Mouse (Mus musculus): Measurements from ENCODE around the gene Rabgap1l. TPM values are rescaled to one million over a fixed set of nuclear protein-coding genes. Genes with fewer than 3 reads are reported as not detected.
A peak's percentile ranks its signal among the peaks of the same experiment; 100 is the strongest.

Gene Rabgap1l
- polyA plus RNA-seq, 1 experiment from 2014 or later, result 17.4 TPM

- H3K9ac ChIP-seq (ENCODE audit: low read length), result no peak overlapping the region
- no peak overlapping the region for H3K27ac ChIP-seq (ENCODE audit: low read depth, low read length)
- no peak overlapping the region for H3K4me3 ChIP-seq (ENCODE audit: low read depth, low read length)
- no peak overlapping the region for H3K4me2 ChIP-seq (ENCODE audit: low read depth, low read length, severe bottlenecking)
- no peaks in the 10 kb centered on the region for H3K4me1 ChIP-seq (replicated peaks; ENCODE audit: control insufficient read depth, insufficient read depth, low read length)
- no peaks in the 10 kb centered on the region for H3K36me3 ChIP-seq (ENCODE audit: control insufficient read depth, insufficient read depth, low read length)
- no peaks in the 10 kb centered on the region for H3K27me3 ChIP-seq (ENCODE audit: control insufficient read depth, insufficient read depth, low read length)
- DNase-seq (ENCODE audit: low spot score) (peak; percentile 63), ATAC-seq (replicated peaks; ENCODE audit: low FRiP score) (no peak)
- 16% methylated on average over 2 of the region's 2 CpGs for WGBS
- no peaks in the 10 kb centered on the region for H3K9me3 ChIP-seq (ENCODE audit: control insufficient read depth, low read length)
Measured at GRCm38 (mm10) chr1:160743229-160743628, 49.8 kb downstream of the Rabgap1l start.

DNA sequence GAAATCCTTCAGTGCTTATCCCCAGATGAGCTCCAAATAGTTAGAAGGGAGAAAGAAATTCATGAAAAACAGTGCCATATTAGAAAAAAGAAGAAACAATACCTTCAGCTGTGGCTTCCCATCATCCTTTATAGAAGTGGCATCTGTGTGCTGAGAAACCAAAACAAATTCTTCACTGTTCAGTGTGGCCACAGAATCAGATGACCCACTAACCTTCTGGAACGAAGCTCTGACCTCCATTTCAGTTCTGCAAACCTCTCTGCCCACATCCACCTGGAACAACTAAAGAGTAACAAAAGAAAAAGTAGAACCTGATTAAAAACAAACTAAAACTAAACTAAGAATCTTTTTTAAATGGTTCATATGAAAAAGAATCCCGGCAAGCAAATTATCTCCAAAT, 52.4 kb downstream of the Rabgap1l start:
- no peak overlapping the region for H3K9ac ChIP-seq (ENCODE audit: low read length)
- H3K9me3 ChIP-seq (ENCODE audit: control insufficient read depth, low read length), result no peaks in the 10 kb centered on the region
- DNase-seq (ENCODE audit: low spot score), result no peak
- H3K27ac ChIP-seq (ENCODE audit: low read depth, low read length), result no peak overlapping the region
- no peaks in the 10 kb centered on the region for H3K36me3 ChIP-seq (ENCODE audit: control insufficient read depth, insufficient read depth, low read length)
- H3K4me1 ChIP-seq (replicated peaks; ENCODE audit: control insufficient read depth, insufficient read depth, low read length), result no peaks in the 10 kb centered on the region
- H3K4me3 ChIP-seq (ENCODE audit: low read depth, low read length), result no peak overlapping the region
- WGBS, result 77% methylated on average over 2 of the region's 2 CpGs
- H3K27me3 ChIP-seq (ENCODE audit: control insufficient read depth, insufficient read depth, low read length), result no peaks in the 10 kb centered on the region
- no peak for ATAC-seq (replicated peaks; ENCODE audit: low FRiP score)
- H3K4me2 ChIP-seq (ENCODE audit: low read depth, low read length, severe bottlenecking), result no peak overlapping the region

- no peaks in the 10 kb centered on the region for H3K9me3 ChIP-seq (ENCODE audit: control insufficient read depth, low read length)
- no peak overlapping the region for H3K27ac ChIP-seq (ENCODE audit: low read depth, low read length)
- 83% methylated on average over 2 of the region's 2 CpGs for WGBS
Measured at GRCm38 (mm10) chr1:160734743-160735142, 58.3 kb downstream of the Rabgap1l start.

GRCm38 (mm10) chr1:160729944-160730343, 63.1 kb downstream of the Rabgap1l start:
- no peak overlapping the region for H3K4me3 ChIP-seq (ENCODE audit: low read depth, low read length)
- H3K4me2 ChIP-seq (ENCODE audit: low read depth, low read length, severe bottlenecking), result no peak overlapping the region
- 83% methylated on average over 4 of the region's 4 CpGs for WGBS
- H3K27me3 ChIP-seq (ENCODE audit: control insufficient read depth, insufficient read depth, low read length), result no peaks in the 10 kb centered on the region
- H3K27ac ChIP-seq (ENCODE audit: low read depth, low read length), result no peak overlapping the region
- H3K4me1 ChIP-seq (replicated peaks; ENCODE audit: control insufficient read depth, insufficient read depth, low read length), result no peaks in the 10 kb centered on the region
- H3K36me3 ChIP-seq (ENCODE audit: control insufficient read depth, insufficient read depth, low read length), result no peaks in the 10 kb centered on the region
- DNase-seq (ENCODE audit: low spot score), result no peak
- no peaks in the 10 kb centered on the region for H3K9me3 ChIP-seq (ENCODE audit: control insufficient read depth, low read length)
- H3K9ac ChIP-seq (ENCODE audit: low read length), result no peak overlapping the region
- no peak for ATAC-seq (replicated peaks; ENCODE audit: low FRiP score)

More at GRCm38 (mm10) chr1:160734743-160735142, 58.3 kb downstream of the Rabgap1l start:
- H3K4me3 ChIP-seq (ENCODE audit: low read depth, low read length), result no peak overlapping the region
- DNase-seq (ENCODE audit: low spot score) (no peak), ATAC-seq (replicated peaks; ENCODE audit: low FRiP score) (no peak)
- no peak overlapping the region for H3K4me2 ChIP-seq (ENCODE audit: low read depth, low read length, severe bottlenecking)
- H3K36me3 ChIP-seq (ENCODE audit: control insufficient read depth, insufficient read depth, low read length), result no peaks in the 10 kb centered on the region
- H3K9ac ChIP-seq (ENCODE audit: low read length), result no peak overlapping the region
- H3K4me1 ChIP-seq (replicated peaks; ENCODE audit: control insufficient read depth, insufficient read depth, low read length), result no peaks in the 10 kb centered on the region
- H3K27me3 ChIP-seq (ENCODE audit: control insufficient read depth, insufficient read depth, low read length), result no peaks in the 10 kb centered on the region

GRCm38 (mm10) chr1:160717742-160718141, 75.3 kb downstream of the Rabgap1l start:
- H3K4me2 ChIP-seq (ENCODE audit: low read depth, low read length, severe bottlenecking), result no peak overlapping the region
- DNase-seq (ENCODE audit: low spot score), result no peak
- H3K36me3 ChIP-seq (ENCODE audit: control insufficient read depth, insufficient read depth, low read length), result no peaks in the 10 kb centered on the region
- H3K4me1 ChIP-seq (replicated peaks; ENCODE audit: control insufficient read depth, insufficient read depth, low read length), result no peaks in the 10 kb centered on the region
- H3K9me3 ChIP-seq (ENCODE audit: control insufficient read depth, low read length), result no peaks in the 10 kb centered on the region
- H3K4me3 ChIP-seq (ENCODE audit: low read depth, low read length), result no peak overlapping the region
- ATAC-seq (replicated peaks; ENCODE audit: low FRiP score), result 0 out of 2 replicates have a peak, but pooled peaks have one; percentile 44
- 12% methylated on average over 3 of the region's 3 CpGs for WGBS
- H3K27me3 ChIP-seq (ENCODE audit: control insufficient read depth, insufficient read depth, low read length), result no peaks in the 10 kb centered on the region
- H3K27ac ChIP-seq (ENCODE audit: low read depth, low read length), result no peak overlapping the region
- H3K9ac ChIP-seq (ENCODE audit: low read length), result no peak overlapping the region

DNA sequence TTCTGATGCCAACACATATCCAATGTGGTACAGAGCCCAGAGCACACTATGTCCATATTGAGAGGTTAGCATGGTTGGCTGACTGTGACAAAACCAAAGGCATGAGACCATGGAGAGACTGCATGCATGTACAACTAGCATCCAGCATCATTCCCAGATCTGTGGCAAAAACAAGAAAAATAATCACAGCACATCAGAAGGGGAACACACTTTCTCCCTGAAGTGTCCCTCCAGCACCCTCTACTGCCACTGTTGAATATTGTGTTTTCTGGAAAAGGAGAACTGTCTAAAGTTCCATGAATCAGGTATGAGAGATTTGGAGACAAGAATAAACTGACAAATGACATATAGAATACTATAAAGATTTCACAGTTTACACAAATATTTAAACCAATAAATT, 78.3 kb downstream of the Rabgap1l start:
- Histone ChIP-seq H3K9me3 (ENCODE audit: control insufficient read depth, low read length) (no peaks in the 10 kb centered on the region), H3K4me3 (ENCODE audit: low read depth, low read length) (no peak overlapping the region), H3K4me1 (replicated peaks; ENCODE audit: control insufficient read depth, insufficient read depth, low read length) (no peaks in the 10 kb centered on the region), H3K27me3 (ENCODE audit: control insufficient read depth, insufficient read depth, low read length) (no peaks in the 10 kb centered on the region), H3K27ac (ENCODE audit: low read depth, low read length) (no peak overlapping the region), H3K36me3 (ENCODE audit: control insufficient read depth, insufficient read depth, low read length) (no peaks in the 10 kb centered on the region), H3K9ac (ENCODE audit: low read length) (no peak overlapping the region), H3K4me2 (ENCODE audit: low read depth, low read length, severe bottlenecking) (no peak overlapping the region)
- peak; percentile 51; the same call in 1 of the 2 replicates for ATAC-seq (replicated peaks; ENCODE audit: low FRiP score)
- no peak for DNase-seq (ENCODE audit: low spot score)

GRCm38 (mm10) chr1:160713887-160714286, 79.1 kb downstream of the Rabgap1l start:
- no peaks in the 10 kb centered on the region for H3K9me3 ChIP-seq (ENCODE audit: control insufficient read depth, low read length)
- no peak for DNase-seq (ENCODE audit: low spot score)
- H3K4me3 ChIP-seq (ENCODE audit: low read depth, low read length), result no peak overlapping the region
- no peak overlapping the region for H3K4me2 ChIP-seq (ENCODE audit: low read depth, low read length, severe bottlenecking)
- H3K9ac ChIP-seq (ENCODE audit: low read length), result no peak overlapping the region
- H3K4me1 ChIP-seq (replicated peaks; ENCODE audit: control insufficient read depth, insufficient read depth, low read length), result no peaks in the 10 kb centered on the region
- H3K27me3 ChIP-seq (ENCODE audit: control insufficient read depth, insufficient read depth, low read length), result no peaks in the 10 kb centered on the region
- H3K36me3 ChIP-seq (ENCODE audit: control insufficient read depth, insufficient read depth, low read length), result no peaks in the 10 kb centered on the region
- ATAC-seq (replicated peaks; ENCODE audit: low FRiP score), result no peak
- no peak overlapping the region for H3K27ac ChIP-seq (ENCODE audit: low read depth, low read length)
- WGBS, result 93% methylated on average over 4 of the region's 4 CpGs

- Histone ChIP-seq H3K27me3 (ENCODE audit: control insufficient read depth, insufficient read depth, low read length) (no peaks in the 10 kb centered on the region), H3K36me3 (ENCODE audit: control insufficient read depth, insufficient read depth, low read length) (no peaks in the 10 kb centered on the region), H3K4me3 (ENCODE audit: low read depth, low read length) (no peak overlapping the region), H3K9ac (ENCODE audit: low read length) (no peak overlapping the region), H3K4me1 (replicated peaks; ENCODE audit: control insufficient read depth, insufficient read depth, low read length) (no peaks in the 10 kb centered on the region), H3K4me2 (ENCODE audit: low read depth, low read length, severe bottlenecking) (no peak overlapping the region), H3K27ac (ENCODE audit: low read depth, low read length) (no peak overlapping the region), H3K9me3 (ENCODE audit: control insufficient read depth, low read length) (no peaks in the 10 kb centered on the region)
- 87% methylated on average over 1 of the region's 1 CpGs for WGBS
- no peak for DNase-seq (ENCODE audit: low spot score)
- ATAC-seq (replicated peaks; ENCODE audit: low FRiP score), result no peak
Measured at GRCm38 (mm10) chr1:160713383-160713782, 79.6 kb downstream of the Rabgap1l start.

DNA sequence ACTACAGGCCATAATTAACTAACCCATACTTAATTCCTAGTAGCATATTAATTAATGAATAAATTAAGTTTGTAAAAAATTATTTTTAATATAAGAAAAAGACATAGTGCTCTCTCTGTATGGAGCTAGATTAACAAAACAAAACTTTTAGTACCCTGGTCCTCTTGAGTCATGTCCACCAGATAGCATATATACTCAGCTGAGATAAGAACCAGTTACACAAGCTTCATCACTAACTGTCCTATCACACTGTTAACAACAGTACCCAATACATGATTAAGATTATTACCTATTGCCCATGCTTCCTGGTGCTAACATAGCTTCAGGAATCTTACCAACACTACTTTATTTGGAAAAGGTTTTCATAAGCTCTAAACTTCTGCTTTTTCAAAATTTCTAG, 82.5 kb downstream of the Rabgap1l start:
- ATAC-seq (replicated peaks; ENCODE audit: low FRiP score), result no peak
- no peaks in the 10 kb centered on the region for H3K9me3 ChIP-seq (ENCODE audit: control insufficient read depth, low read length)

More for the DNA sequence above, 82.5 kb downstream of the Rabgap1l start:
- H3K4me3 ChIP-seq (ENCODE audit: low read depth, low read length), result no peak overlapping the region
- H3K4me1 ChIP-seq (replicated peaks; ENCODE audit: control insufficient read depth, insufficient read depth, low read length), result no peaks in the 10 kb centered on the region
- H3K27ac ChIP-seq (ENCODE audit: low read depth, low read length), result no peak overlapping the region
- no peaks in the 10 kb centered on the region for H3K27me3 ChIP-seq (ENCODE audit: control insufficient read depth, insufficient read depth, low read length)
- no peaks in the 10 kb centered on the region for H3K36me3 ChIP-seq (ENCODE audit: control insufficient read depth, insufficient read depth, low read length)
- no peak for DNase-seq (ENCODE audit: low spot score)
- H3K9ac ChIP-seq (ENCODE audit: low read length), result no peak overlapping the region
- no peak overlapping the region for H3K4me2 ChIP-seq (ENCODE audit: low read depth, low read length, severe bottlenecking)

All from forebrain, embryonic 11.5 days (tissue).